Mouse (Mus musculus): ENCODE measurements around the gene Khsrp.

Gene Khsrp

GRCm38 (mm10) chr17:57029691-57030090 lies 1.6 kb downstream of the Khsrp start:
- DNase-seq (ENCODE audit: low spot score in 2 of 2) = no peak

GRCm38 (mm10) chr17:57027471-57027870 lies 3.9 kb downstream of the Khsrp start:
- no peak for DNase-seq (ENCODE audit: low spot score in 2 of 2)

GRCm38 (mm10) chr17:57020960-57021359 lies 10.4 kb downstream of the Khsrp start:
- DNase-seq (ENCODE audit: low spot score in 2 of 2) = no peak

DNA sequence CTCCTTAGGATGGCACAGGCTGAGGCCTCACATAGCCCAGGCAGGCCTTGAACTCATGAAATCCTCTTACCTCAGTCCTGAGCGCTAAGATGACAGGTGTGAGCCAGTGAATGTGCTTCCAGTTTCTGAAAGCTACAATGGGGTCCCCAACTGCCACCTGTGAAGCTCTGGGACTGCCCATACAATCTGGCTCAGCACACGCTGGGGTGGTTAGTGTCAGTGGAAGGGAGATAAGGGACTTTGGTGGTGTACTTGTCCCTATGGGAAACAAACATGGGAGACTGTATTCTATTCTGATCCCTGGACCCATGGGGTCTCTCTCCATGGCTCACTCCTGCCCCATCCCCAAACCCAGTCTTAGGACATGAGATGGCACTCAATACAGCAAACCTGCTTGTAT lies 11.6 kb downstream of the Khsrp start:
- no peak for DNase-seq (ENCODE audit: low spot score in 2 of 2)

DNA sequence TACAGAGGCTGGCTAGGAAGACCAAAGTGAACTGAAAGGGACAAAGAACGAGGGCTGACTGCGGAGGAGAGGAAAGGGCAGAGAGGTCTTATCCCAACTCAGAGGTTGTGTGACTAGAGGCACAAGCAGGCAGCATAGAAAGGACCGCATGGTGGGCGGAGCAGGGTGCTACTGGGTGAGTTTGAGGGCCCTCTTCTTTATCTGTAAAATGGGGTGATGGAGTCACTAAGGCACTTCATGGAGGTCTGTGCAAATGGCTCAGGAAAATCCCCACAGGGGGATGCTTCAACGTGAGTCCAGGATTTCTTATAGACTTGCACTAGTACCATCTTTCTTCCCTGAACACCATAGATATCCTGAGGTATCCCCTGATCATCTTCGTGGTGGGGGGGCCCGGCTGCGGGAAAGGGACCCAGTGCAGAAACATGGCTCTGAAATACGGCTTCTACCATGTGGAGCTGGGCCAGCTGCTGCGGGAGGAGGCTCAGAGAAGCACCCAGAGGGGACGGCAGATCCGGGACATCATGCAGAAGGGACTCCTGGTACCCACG lies 19.0 kb downstream of the Khsrp start:
- DNase-seq (ENCODE audit: low spot score in 2 of 2) = no peak

DNA sequence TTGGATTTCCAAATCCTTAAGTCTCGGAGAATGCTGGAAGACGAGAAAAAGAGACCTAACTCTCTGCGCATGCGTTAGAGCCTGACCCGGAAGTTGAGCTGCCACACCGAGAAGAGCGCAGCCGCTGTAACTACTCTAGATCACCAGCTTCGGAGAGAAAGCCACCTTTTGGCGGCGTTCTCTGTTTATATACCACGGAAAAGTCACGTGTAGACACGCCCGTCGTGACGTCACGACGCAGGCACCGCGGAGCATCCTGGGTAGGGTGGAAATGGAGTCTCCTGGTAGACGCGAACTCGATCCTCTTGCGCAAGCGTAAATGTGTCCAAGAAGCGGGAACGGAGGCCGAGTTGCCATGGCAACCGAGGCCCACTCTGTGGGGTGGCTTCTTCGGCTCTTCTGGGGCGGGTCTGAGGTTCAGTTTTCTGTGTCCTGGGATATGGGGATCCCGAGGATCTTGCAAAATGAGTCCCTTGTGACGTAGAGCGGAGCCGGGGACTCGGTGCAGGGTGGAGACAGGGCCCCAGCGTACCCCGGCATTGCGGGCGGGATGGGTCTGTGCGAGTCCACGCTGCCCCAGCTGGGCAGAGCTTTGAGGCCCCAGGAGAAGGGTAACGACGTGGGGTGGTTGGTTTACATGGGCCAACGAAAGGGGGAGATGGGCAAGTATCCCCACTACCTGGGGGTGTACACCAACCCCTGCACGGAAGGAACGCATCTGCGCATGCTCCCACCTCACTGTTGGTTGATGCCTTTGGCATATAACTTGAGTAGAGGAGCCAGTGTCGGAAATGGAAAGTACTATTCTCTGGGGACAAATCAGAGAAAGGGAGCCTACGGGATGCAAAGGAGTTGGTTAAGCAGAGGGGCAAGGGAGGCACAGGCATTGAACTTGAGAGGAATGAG lies 19.8 kb downstream of the Khsrp start, which contains the start of the genes Gtf2f1 and Gm17949:
Gene Gtf2f1 (minus strand): TSS at position 53 of the 906 bp plus-strand sequence.
Gene Gm17949 (plus strand): TSS at position 234 of the 906 bp plus-strand sequence.
- peak; percentile 92 to 94 for DNase-seq (ENCODE audit: low spot score in 2 of 2)

DNA sequence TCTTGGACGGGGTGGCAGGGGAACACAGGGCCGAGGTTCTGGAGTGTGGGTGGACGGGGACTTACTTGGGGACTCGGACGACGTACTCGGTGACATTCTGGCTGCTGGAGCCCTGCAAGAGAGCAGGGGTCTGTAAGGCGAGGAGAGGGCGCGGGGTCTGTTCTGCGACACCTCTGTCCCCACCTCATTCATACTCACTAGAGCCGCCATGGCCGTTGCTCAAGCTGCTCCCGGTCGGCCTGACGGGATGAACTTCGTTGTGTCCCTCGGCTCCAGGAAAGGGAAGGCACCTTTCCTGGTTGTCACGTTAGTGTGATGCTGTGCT lies 20.4 kb downstream of the Khsrp start:
- DNase-seq (ENCODE audit: low spot score in 2 of 2) = no peak

- DNase-seq (ENCODE audit: low spot score in 2 of 2) = no peak
Observed at GRCm38 (mm10) chr17:57007137-57007905, 24.0 kb downstream of the Khsrp start.

DNA sequence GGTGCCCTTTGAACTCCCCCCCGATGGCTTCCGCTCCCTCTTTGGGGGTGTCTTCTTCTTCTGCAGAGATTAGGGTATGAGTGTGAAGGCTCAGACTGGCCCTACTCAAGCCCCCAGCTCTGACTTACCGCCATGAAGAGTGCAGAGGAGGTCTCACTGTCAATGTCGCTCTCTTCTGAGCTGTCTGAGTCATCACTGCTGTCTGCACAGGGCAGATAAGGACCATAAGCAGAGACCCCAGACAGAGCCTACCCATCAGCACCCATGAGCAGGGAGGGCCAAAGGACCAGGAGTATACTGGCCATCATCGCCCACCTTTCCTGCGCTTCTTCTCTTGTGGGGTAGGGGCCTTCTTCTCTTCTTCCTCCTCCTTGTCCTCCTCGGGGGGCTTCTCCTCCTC lies 27.3 kb downstream of the Khsrp start:
- no peak for DNase-seq (ENCODE audit: low spot score in 2 of 2)

DNA sequence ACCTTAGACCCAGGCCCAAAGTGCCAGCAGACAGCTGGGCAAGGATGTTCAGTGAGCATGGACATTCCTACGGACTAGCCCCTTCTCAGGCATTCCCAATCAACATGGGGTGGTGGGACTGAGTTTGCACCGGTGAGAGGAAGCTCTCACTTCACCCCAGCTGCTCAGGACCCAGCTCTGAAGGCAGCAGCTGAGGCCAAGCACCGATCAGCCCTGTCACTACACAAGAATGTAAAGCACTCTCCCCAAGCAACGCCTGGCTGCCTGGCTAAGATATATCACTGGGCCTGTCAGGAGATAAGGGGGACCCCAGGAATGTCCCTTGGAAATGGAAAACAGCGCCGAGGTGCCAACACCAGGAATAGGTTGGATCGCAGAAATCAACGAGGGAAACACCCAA lies 30.1 kb downstream of the Khsrp start:
- no peak for DNase-seq (ENCODE audit: low spot score in 2 of 2)

DNA sequence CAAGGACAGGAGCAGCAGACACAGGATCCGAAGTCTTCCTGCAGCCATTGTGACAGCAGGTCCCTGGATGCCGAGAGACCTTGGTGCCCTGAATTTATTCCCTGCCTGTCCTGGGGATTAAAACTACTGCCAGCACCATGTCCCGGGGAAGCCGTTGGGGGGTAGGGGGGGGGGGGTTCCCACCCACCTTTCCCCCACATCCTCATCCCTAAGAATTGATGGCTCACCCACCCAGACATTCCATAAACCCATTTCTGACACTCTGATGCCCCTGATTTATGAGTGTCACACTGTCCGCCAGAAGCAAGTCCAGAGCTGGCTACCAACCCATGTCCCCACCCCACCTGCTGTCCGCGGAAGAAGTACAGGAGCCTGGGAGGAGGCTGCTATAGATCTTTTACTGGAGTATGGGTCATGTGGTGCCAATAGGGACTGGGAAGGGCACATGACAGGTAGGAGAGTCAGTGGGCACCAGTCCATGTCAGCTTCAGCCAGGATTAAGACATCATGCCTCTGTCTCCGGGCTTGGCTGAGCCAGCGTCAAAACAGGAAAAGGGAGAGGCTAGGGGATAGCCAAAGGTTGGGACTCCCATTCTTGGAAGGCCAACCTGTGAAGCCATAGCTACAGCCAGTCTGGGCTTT lies 31.2 kb downstream of the Khsrp start, which contains the start of gene Pspn:
Gene Pspn (minus strand): TSS at position 51 of the 642 bp plus-strand sequence.
- no peak for DNase-seq (ENCODE audit: low spot score in 2 of 2)

- no peak for DNase-seq (ENCODE audit: low spot score in 2 of 2)
Observed at GRCm38 (mm10) chr17:56999414-56999813, 31.9 kb downstream of the Khsrp start.

- DNase-seq (ENCODE audit: low spot score in 2 of 2) = peak; percentile 93
Observed at GRCm38 (mm10) chr17:56997029-56997667, 34.2 kb downstream of the Khsrp start, which contains the start of gene Alkbh7. Gene Alkbh7 (plus strand): TSS chr17:56997339.

- DNase-seq (ENCODE audit: low spot score in 2 of 2) = no peak
Observed at GRCm38 (mm10) chr17:56996506-56996905, 34.8 kb downstream of the Khsrp start.

DNA sequence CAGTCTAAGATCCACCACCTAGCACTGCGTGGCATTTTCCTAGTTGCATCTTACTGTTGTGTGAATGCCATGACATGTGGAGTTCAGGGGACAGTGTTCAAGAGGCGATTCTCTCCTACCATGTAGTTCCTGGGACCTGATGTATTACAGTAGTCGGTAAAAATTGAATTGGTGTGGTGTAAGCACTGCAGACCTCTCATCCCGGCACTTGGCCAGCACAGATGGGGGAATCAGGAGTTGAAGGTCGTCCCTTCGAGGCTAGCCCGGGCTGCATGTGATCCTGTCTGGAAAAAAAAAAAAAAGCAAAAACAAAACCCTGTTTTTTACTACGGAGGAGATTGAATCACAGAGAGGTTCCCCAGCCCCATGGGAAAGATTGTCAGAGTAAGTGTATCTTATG lies 36.3 kb downstream of the Khsrp start:
- no peak for DNase-seq (ENCODE audit: low spot score in 2 of 2)

GRCm38 (mm10) chr17:56990966-56991365 lies 40.4 kb downstream of the Khsrp start:
- DNase-seq (ENCODE audit: low spot score in 2 of 2) = peak in 1 of 2 experiments; percentile 51

- DNase-seq (ENCODE audit: low spot score in 2 of 2) = peak; percentile 86 to 93
Observed at GRCm38 (mm10) chr17:56990115-56990746, 41.1 kb downstream of the Khsrp start, which contains the start of gene Clpp. Gene Clpp (plus strand): TSS chr17:56990305.

DNA sequence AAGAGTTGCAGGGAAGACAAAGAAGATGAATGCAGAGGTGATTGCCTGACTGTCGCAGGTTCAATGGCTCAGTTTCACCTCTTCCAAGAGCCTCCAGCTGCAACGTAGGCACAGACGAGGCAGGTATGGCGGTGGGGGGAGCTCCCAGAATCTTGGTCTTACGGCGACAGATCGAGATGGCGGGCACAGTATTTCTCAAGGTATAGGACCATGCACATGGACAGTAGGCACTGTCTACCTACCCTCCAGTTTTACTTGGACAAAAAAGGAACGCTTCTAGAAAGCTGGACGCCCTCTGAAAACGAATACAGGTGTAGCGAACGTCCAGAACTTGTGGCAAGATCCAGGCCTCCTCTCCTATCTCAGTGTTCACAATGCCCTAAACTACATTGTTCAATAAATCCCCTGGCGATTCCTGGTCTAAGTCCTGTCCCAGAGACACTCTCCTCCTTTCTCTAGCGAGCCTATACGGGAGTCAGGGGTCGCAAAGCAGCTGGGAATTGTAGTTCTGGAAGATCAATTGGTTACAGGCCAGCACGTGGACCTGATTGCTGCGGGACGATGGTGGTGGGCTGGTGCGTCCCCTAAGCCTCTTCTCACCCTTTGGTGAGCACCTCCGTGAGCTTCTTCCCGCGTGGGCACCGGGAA lies 41.7 kb downstream of the Khsrp start:
- peak in 1 of 2 experiments; percentile 68 for DNase-seq (ENCODE audit: low spot score in 2 of 2)

GRCm38 (mm10) chr17:56988921-56989430 lies 42.3 kb downstream of the Khsrp start:
- peak in 1 of 2 experiments; percentile 16 for DNase-seq (ENCODE audit: low spot score in 2 of 2)

DNA sequence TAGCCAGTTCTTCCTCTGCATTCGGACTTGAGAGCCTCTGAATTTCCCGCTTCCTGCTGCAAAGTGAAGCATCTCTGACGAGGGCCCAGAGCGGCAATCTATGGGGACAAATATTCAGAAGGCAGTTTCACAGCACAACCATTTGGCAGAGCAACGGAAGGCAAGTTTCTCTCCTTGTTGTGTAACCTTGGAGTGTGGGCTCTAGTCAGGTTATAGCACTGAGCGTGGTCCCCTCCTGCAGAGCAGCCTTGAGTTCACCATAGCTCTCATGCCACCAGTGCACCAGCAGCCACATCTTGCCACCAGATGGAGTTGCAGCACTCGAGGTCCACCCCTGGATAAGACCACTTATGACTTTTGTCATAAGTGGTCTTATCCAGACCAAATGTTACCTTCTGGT lies 42.9 kb downstream of the Khsrp start:
- DNase-seq (ENCODE audit: low spot score in 2 of 2) = peak in 1 of 2 experiments; percentile 36
